Mouse (Mus musculus): ENCODE measurements around the gene Tial1. TPM values are rescaled to one million over a fixed set of nuclear protein-coding genes. Genes with fewer than 3 reads are reported as not detected.

Gene Tial1
- total and polyA plus RNA-seq, 3 experiments = 42.7 to 126 TPM; not detected in 1

DNA sequence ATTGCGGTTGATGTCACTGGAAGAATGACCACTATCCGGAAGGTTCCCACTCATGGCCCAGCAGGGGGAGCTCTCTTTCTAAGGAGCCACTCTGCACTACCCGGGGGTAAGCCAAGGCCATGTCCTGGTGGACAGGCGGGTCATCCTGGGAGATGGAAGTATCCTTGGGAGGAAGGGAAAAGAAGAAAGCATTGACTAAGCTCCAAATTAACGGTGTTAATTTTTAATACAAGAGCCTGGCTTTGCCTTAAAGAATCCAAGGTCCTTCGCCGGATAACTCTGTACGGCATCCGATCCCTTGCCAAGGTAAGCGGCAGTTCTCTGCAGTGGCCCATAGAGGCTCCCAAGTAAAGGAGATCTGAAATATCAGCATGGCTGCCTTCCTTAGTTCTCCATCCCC lies 12.8 kb upstream of the Tial1 start:
- Histone ChIP-seq H3K79me2 (ENCODE audit: control insufficient read depth, insufficient read depth, low read length, poor library complexity) (no peaks in the 10 kb centered on the region), H3K27ac (ENCODE audit: control insufficient read depth, low read depth, low read length) (no peak overlapping the region), H3K36me3 (ENCODE audit: control insufficient read depth in 1 of 2, insufficient read depth in 2 of 2, low read length in 2 of 2) (no peaks in the 10 kb centered on the region), H3K4me1 (ENCODE audit: control insufficient read depth in 1 of 2, insufficient read depth in 2 of 2, low read length in 2 of 2) (no peaks in the 10 kb centered on the region), H3K4me3 (ENCODE audit: control insufficient read depth in 1 of 2, insufficient read depth in 1 of 2, low read depth in 2 of 2, low read length in 2 of 2) (no peak overlapping the region), H3K9me3 (replicated peaks; ENCODE audit: insufficient read depth, low read length) (no peaks in the 10 kb centered on the region), H3K27me3 (ENCODE audit: control insufficient read depth in 1 of 2, insufficient read depth in 2 of 2, low read length in 2 of 2) (peaks cover 0 to 1% of the 10 kb centered on the region in 2 experiments; a peak in 1 of 4 replicates), H3K9ac (ENCODE audit: control insufficient read depth, low read depth, low read length, poor library complexity, severe bottlenecking) (no peak overlapping the region)
- DNase-seq (ENCODE audit: low read depth, low spot score) = no peak
- TF ChIP-seq RCOR1 (IDR thresholded peaks at IDR 0.05; ENCODE audit: low read depth, low read length) (no peak), MXI1 (IDR thresholded peaks at IDR 0.05; ENCODE audit: low read depth, low read length) (no peak), JUND (IDR thresholded peaks at IDR 0.05; ENCODE audit: low read depth, low read length) (no peak), USF2 (IDR thresholded peaks at IDR 0.05; ENCODE audit: borderline replicate concordance in 1 of 2, insufficient read depth in 1 of 2, low read depth in 1 of 2, low read length in 2 of 2) (no peak), ETS1 (IDR thresholded peaks at IDR 0.05; ENCODE audit: low read depth, low read length) (no peak), CTCF (IDR thresholded peaks at IDR 0.05 in 2 of 3, conservative IDR thresholded peaks at IDR 0.05 in 1 of 3; ENCODE audit: control insufficient read depth in 1 of 3, insufficient read depth in 1 of 3, low read depth in 2 of 3, low read length in 3 of 3, poor library complexity in 1 of 3, severe bottlenecking in 1 of 3) (peak; percentile 41 to 69 (median 62)), ZC3H11A (IDR thresholded peaks at IDR 0.05; ENCODE audit: low read depth, low read length) (peak; percentile 60), GABPA (IDR thresholded peaks at IDR 0.05; ENCODE audit: low read depth, low read length) (no peak), MAFK (IDR thresholded peaks at IDR 0.05; ENCODE audit: borderline replicate concordance, low read depth, low read length) (no peak), SMC3 (IDR thresholded peaks at IDR 0.05; ENCODE audit: low read depth, low read length) (peak; percentile 73), RAD21 (IDR thresholded peaks at IDR 0.05; ENCODE audit: low read depth, low read length) (peak; percentile 51), ZKSCAN1 (IDR thresholded peaks at IDR 0.05; ENCODE audit: low read depth, low read length) (no peak)

DNA sequence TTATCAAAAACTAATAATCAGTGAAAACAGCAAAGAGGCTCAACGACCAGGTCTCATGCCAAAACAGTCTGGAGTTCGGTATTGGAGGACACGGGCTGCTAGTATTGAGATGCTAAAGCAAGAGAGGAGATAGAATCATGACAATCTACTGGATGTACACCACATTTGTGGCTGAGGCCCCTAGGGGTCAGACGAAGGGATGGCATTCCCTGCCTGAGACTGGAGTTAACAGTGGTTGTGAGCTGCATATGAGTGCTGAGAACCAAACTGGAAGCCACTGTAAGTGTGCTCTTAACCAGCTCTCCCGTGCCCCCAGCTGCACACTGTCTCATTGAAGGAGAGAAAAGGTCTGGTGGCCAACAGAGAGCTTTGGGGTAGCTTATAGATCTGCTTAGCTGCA lies 889 bp upstream of the Tial1 start:
- Histone ChIP-seq H3K27ac (ENCODE audit: control insufficient read depth, low read depth, low read length) (peak overlapping the region; percentile 70), H3K36me3 (ENCODE audit: control insufficient read depth in 1 of 2, insufficient read depth in 2 of 2, low read length in 2 of 2) (peaks cover 0 to 22% of the 10 kb centered on the region in 2 experiments; a peak in 2 of 4 replicates), H3K27me3 (ENCODE audit: control insufficient read depth in 1 of 2, insufficient read depth in 2 of 2, low read length in 2 of 2) (peaks cover 4% of the 10 kb centered on the region in 2 experiments; a peak in 2 of 4 replicates), H3K9me3 (replicated peaks; ENCODE audit: insufficient read depth, low read length) (no peaks in the 10 kb centered on the region), H3K79me2 (ENCODE audit: control insufficient read depth, insufficient read depth, low read length, poor library complexity) (peaks cover 32% of the 10 kb centered on the region), H3K9ac (ENCODE audit: control insufficient read depth, low read depth, low read length, poor library complexity, severe bottlenecking) (peak overlapping the region; percentile 78), H3K4me3 (ENCODE audit: control insufficient read depth in 1 of 2, insufficient read depth in 1 of 2, low read depth in 2 of 2, low read length in 2 of 2) (peak overlapping the region; percentile 53 to 61), H3K4me1 (ENCODE audit: control insufficient read depth in 1 of 2, insufficient read depth in 2 of 2, low read length in 2 of 2) (peaks cover 11 to 13% of the 10 kb centered on the region in 2 experiments)
- peak; percentile 79 for DNase-seq (ENCODE audit: low read depth, low spot score)
- TF ChIP-seq TCF12 (IDR thresholded peaks at IDR 0.05; ENCODE audit: low read depth, low read length) (no peak), MYC (IDR thresholded peaks at IDR 0.05; ENCODE audit: low read depth, low read length) (no peak), HCFC1 (IDR thresholded peaks at IDR 0.05; ENCODE audit: low read depth, low read length) (no peak), TBP (IDR thresholded peaks at IDR 0.05; ENCODE audit: low read depth, low read length) (peak; percentile 26; the same call in 1 of the 2 replicates), CTCF (IDR thresholded peaks at IDR 0.05 in 2 of 3, conservative IDR thresholded peaks at IDR 0.05 in 1 of 3; ENCODE audit: control insufficient read depth in 1 of 3, insufficient read depth in 1 of 3, low read depth in 2 of 3, low read length in 3 of 3, poor library complexity in 1 of 3, severe bottlenecking in 1 of 3) (peak; percentile 21 to 53 (median 27); a peak in 5 of 6 replicates), CHD1 (IDR thresholded peaks at IDR 0.05; ENCODE audit: low read depth, low read length) (no peak), E2F4 (IDR thresholded peaks at IDR 0.05; ENCODE audit: borderline replicate concordance, low read depth, low read length) (no peak)
